Mouse (Mus musculus) gastrocnemius, adult 8-10 months (tissue): ENCODE measurements around the gene Adprhl2. TPM values are rescaled to one million over a fixed set of nuclear protein-coding genes. Genes with fewer than 3 reads are reported as not detected.

Source experiments
- DNase-seq, 2 experiments: peaks; one replicate each; pipeline ENCODE4 v3.0.0; 2022; ENCODE audit warnings: low spot score in 2 of 2
- total RNA-seq, 4 experiments: library from RNA; stranded (reverse); gene quantifications; 2 replicates each; pipeline ENCODE4 v1.2.4; 2022

Gene Adprhl2
- total RNA-seq: 1 to 10 TPM; 8.1 to 9.5 (median 9.0) TPM

DNA sequence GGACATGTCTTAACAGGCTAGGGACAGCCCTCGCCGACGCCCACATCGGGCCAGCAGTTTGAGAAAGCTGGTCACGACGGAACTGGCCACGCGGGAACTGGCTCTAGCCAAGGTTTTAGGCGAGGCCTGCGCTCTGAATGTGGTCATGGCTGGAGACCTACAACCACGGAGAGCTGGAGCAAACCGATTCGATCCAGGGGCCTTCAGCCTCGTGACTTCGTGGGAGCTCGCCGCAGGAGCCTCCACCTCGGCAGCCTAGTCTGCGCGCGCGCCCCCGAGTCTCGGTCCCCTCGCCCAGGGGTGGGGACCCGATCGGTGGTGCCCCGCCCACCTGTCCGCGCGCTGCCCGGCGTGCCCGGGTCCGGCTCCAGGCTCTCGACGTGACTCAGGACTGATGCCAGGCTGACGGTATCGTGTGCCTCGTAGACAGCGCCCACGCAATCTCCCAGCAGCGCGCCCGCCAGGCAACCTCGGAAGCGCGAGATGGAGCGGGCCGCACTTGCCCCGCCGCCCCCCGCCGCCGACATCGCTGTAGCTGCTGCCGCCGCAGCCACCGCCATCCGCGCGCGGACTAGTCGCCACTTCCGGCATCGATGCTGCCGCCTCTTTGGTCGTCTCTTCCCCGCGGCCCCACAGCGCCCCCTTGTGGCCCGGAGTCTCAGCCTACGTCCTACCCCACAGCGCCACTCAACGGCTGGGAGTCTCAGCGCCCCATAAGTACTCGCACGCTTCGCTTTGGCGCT lies at the start of gene Adprhl2:
Gene Adprhl2 (minus strand): TSS at position 593 of the 743 bp plus-strand sequence.
- DNase-seq: peak; percentile 96 to 97

DNA sequence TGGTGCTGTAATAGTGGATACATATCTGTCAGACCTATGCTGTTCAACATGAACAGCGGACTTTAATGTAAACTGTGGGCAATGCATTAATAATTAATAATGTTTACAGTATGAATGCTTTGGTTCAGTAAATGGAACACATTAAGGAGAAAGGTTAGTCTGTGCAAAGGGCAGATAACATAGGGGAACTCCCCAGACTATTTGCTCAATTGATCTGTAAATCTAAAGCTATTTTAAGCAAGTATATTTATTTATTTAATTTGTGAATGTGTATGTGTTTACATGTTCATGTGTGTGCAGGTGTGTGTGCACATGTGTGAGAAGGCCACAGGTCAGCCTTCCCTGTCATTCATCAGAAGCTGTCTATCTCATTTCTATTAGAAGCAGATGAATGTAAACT lies 38.6 kb upstream of the Adprhl2 start:
- DNase-seq: no peak

DNA sequence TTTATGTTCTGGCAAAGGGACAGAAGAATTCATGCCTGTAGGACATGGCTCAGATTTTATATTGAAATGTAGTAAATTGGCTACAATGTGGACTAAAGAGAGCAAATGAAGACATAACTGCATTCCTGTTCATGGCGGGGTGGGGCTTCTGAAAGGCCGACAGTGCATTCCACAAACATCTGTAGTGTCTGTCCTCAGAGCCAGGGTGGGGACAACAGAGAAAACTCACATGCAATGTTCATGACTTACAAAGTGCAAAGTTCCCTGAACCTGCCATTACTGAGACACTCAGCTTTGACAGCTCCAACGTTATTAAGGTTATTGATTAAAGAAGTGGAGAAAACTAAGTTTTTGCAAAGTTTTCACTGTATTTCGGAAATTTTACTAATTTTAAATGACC lies 21.9 kb upstream of the Adprhl2 start:
- DNase-seq: no peak

DNA sequence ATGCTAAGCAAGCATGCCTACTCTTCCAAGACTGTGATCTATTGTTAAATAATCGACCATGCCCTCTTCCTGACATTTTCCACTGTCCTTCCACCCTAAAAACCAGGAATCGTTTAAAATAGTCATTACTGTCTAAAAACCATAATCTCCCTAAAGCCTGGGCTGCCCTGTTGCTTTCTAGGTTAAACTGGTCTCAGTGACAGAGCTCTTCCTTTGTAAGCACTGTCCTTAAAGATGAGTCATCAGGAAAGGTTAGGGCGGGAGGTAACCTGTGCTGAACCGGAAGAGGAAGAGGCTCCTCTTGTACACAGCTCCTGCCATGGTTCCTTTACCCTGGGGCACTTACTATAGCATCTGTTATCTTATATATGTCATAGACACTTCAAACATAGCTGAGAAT lies 18.0 kb upstream of the Adprhl2 start:
- DNase-seq: no peak

DNA sequence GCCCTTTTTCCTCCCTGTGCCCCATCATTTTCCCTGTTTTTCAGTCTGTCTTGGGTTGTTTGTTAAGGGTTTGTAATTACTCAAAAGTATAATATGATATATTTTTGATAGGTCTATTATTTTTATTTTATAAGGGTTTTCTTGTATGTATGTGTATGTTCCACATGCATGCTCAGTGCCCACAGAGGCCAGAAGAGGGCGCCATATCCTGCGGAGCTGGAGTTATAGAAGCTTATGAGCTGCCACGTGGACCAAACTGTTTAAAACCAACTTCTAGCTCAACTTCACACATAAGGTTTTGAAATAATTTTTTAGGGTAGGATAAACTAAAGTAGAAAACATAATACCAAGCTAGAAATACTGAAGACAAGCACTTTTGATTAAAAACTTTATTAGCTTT lies 10.9 kb upstream of the Adprhl2 start:
- no peak for DNase-seq

DNA sequence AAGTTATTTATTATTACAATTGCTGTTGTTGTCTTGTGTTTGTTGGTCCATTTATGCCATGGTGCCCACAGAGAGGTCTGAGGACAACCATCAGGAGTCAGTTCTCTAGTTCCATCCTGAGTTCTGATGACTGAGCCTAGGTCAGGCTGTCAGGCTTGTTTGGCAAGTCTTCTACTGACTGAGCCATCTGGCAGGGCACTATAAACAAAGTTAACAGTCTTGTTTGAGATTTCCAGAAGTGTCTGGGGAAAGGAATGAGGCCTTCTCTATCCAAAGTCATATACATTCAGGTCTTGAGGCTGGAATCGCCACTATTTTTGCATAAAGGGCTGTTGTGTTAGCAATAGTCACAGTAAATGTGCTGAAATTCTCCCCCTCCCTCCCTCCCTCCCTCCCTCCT lies 10.2 kb upstream of the Adprhl2 start:
- DNase-seq: no peak

DNA sequence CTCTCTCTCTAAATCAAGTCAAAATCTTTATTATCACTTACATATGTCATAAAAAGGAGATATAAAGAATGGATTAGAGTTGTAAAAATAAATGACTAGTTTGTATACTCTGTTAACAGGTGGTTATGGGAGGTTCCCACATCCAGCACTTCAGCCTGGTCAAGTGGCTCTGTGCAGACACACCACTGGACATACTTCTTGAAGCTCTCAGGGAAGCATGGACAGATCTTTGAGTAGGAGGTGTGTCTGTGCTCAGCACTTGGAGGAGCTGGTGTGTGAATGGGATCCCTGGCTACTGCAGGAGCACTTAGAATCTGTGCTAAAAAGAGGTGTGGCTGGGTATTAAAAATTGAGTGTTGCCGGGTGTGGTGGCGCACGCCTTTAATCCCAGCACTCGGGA lies 8.8 kb upstream of the Adprhl2 start:
- no peak for DNase-seq

DNA sequence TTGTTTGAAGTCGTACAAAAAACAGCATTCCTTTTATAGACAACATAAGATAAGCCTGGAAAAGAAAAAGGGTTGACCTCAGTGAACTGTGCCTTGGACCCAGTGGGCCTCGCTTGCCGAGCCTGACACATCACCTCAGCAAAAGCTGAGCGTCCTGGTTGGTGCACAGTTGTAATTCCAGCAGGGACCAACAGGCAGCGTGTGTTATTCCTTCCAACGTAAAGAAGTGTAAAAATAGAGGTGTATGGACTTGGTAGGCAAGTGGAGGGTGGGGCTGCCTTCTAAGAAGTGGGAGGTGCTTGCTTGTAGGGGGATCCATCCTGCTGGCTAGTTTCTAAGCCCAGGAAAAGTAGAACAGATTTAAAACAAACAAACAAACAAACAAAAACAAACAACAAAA lies 4.5 kb upstream of the Adprhl2 start:
- DNase-seq: no peak

DNA sequence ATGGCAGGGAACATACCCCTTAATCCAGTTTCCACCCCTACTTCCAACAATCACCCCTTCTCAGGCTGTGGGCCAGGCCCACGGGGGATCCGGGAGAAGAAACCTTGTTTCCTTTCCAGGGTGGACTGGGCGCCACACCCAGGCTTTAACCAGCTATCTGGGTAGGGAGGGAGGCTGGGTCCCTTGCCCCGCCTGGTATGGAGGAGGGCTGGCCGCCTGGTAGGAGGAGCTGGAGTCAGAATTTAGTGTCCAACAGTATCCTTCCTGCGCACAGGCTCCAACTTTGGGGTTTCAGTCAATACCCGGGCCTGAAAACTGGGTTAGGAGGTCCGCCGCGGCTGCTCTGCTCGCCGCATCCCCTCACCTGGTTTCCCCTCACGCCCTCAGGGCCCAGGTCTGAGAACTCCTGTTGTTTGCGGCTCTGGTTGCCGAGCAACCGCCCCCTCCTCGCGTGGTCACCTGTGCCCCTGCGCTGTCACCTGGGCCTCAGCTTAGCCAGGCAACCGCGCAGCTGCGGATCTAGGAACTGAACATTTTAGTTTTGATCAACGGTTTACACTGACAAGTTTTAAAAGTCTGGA lies 3.9 kb upstream of the Adprhl2 start, which contains the start of gene Tekt2:
Gene Tekt2 (minus strand): TSS at position 408 of the 581 bp plus-strand sequence.
- no peak for DNase-seq

DNA sequence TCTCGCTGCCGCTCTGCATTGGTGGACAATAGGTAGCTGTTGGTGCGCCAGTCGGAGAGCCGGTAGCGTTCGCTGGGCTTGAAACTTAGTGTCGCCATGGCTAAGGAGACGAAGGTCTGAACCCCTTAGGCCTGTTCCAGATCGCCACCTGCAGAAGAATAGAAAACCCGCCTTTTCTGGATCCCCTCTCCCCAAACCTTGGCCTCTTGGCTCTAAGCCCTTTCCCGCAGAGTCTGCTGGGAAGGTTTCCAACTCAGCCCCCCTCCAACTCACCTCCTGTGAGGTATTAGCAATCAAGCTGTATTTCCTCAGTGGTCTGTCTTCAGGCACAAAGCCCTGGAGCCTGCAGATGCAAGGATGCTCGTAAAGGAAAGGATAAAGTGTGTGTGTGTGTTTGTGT lies 3.4 kb upstream of the Adprhl2 start:
- no peak for DNase-seq

DNA sequence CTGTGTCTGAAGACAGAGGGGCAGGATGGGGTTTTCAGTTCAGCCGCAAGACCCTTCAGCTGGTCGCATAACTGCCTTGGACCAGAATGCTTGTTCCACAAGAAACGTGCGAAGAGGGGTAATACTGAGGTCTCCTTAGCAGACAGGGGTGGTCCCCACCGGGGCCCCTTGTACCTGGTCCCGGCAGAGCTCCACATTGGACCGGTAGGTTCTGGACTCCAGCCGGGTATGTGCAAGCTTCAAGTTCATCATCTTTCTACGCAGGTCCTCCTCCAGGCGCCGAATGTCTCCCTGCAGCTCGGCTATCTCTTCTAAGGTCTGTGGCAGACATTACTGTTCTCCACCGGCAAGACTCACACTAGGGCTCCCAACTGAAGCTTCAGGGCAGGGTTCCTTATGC lies 1.1 kb upstream of the Adprhl2 start:
- no peak for DNase-seq

DNA sequence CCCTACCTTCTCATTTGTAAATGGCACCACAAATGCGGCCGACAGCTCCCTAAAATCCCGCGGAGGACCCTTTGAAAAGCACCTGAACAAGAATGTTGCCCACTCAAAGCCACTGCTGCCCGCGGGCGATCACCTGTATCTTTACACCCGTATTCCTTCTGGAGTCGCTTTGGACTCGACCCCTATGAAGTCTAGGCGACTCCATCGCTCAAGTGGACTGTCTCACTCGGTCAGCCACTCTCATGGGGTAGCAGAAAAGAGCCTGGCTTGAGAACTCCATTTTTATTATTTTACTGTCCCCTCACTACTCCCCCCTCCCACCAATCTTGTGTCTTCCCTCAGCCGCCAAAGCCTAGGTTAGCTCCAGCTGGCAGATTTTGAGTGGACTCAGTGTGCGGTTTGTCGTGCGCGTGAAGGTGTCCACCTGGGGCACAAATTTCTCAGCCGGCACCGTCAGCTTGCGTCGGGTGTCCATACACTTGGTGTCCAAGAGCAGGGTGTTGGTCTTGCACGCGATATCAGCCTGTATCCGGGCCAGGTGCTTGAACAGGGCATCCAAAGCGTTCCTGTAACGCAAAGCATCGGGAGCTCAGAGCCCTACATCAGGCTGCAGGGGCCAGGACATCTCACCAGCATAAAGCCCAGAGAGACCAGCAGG lies 480 bp upstream of the Adprhl2 start:
- no peak for DNase-seq

DNA sequence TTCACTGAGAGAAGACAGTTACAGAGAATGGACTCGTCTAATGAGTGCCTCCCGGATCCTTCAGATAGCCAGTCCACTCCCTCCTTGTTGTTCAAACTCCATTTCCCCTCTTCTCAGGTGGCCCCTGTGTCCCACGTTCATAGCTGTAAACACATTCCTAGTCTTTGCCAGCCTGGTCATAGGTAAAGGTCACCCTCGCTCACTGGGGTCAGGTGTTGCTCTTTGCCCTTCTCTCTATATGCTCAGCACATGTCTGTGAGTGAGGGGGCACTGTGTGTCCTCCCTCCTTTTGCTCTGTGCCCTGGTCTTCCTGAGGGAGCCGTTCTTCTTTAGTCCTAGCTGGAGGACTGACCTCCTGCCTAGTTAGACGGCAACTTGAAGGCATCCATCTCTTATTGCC lies 1.7 kb downstream of the Adprhl2 start:
- DNase-seq: no peak

DNA sequence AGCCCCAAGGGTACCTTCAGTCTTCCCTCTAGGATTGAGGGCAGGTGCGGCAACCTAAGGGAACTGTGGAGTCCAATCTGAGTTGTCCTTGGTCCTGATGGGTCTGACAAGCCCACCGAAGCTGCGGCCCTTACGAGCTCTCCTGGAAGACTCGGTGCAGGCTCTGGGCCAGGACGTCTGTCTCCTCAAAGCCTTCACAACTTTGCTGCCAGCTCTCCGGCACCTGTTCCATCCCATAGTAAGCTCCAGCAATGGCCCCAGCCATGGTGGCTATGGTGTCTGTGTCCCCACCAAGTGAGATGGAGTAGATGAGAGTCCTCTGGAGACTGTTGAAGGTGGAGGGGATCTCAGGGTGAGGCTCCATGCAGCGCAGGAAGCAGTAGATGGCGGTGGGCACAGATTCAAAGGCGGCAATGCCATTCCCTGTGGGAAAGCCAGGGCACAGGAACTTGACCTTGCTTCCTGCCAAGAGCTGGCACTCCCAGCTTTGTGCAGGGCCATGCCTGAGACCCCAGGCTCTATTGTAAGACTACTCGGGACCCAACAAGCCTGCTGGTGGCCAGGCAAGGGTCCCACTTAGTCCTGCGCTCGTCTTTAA lies 5.0 kb downstream of the Adprhl2 start:
- no peak for DNase-seq

DNA sequence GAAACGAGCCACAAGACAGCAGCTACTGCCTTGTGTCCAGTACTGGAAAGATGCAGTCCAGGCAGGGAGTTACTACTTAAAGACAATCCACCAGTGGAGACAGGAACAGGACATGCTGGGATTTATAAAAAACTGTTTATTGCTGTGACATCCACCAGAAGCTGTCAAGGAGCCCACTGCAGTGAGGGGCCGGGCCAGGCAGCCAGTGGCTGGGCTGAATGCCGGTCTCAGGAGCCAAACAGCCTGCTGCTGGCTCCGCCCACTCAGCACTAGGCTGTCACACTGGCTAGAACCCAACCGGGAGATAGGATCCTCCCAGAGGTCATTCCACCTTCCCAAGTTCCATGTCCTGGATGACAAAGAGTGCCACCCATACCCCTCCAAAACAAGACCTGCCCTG lies 5.6 kb downstream of the Adprhl2 start:
- DNase-seq: no peak

DNA sequence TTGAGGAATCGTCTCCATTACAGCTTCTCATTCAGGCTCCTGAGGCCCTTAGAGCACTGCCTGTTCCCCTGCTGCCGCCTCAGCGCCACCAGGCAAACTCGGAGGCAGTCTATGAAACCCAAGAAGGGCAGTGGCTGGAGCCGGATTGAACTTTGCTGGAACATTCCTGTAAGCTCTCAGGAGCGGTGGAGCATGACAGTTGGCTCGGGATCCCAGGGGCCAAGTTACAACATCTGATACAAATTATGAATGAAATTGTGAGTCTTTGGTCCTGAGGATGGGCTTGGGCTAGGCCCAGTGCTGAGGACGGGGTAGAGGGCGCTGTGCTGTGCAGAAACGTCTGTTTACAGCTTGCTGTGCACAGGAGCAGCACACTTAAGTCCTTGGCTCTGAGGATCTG lies 7.1 kb downstream of the Adprhl2 start:
- DNase-seq: peak; percentile 66 to 69

DNA sequence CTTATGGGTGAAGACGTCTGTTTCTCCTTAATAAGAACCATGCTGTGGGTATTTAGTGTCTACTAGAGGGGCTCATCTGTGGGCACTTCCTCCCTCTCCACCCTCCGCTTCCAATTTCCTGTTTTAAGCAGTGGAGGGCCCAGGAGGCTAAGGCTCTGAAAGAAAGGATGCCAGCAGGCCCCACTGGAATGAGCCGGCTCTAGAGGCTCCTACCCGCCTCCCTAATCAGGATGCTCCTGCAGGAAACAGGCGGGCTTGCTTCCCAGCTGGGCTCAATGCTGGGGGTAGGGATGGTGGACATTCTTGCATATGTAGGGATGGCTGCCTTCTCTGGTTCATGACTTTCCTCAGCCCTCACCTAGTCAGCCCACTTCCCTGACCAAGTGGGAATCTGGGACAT lies 8.3 kb downstream of the Adprhl2 start:
- DNase-seq: no peak

DNA sequence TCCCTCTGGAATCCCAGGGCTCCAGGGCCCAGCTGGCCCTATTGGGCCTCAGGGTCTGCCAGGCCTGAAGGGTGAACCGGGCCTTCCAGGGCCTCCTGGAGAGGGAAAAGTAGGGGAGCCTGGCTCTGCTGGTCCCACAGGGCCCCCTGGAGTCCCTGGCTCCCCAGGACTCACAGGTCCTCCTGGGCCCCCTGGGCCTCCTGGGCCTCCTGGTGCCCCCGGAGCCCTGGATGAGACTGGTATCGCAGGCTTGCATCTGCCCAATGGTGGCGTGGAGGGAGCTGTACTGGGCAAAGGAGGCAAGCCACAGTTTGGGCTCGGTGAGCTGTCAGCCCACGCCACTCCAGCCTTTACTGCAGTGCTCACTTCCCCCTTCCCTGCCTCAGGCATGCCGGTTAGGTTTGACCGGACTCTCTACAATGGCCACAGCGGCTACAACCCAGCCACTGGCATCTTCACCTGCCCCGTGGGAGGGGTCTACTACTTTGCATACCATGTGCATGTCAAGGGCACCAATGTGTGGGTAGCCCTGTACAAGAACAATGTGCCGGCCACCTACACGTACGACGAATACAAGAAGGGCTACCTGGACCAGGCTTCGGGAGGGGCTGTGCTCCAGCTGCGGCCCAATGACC lies 9.8 kb downstream of the Adprhl2 start:
- no peak for DNase-seq

DNA sequence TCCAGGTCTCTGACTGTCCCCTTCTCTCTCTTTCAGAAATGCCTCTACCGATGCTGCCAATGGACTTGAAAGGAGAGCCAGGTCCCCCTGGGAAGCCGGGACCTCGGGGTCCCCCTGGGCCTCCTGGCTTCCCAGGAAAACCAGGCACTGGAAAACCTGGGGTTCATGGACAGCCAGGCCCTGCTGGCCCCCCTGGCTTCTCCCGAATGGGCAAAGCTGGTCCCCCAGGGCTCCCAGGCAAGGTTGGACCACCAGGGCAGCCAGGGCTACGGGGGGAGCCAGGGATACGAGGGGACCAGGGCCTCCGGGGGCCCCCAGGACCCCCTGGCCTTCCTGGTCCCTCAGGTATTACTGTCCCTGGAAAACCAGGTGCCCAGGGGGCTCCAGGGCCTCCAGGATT lies 11.2 kb downstream of the Adprhl2 start:
- no peak for DNase-seq

DNA sequence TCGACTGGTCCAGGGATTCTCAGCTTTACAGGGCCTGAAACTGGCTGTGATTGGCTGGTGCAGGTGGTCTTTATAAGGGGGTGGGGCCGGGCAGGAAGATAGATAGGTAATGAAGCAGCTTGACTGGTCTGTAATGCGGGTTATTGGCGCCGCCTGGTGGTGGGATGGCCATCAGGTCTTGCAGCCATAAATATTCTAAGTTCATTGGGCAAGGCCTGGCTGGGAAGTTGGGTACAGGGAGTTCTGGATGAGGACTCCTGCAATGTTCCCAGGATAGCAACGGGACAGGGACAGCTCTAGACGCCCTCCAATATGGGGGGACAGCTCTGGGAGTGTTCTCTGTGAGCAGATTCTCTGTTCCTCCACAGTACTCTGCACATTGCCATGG lies 11.6 kb downstream of the Adprhl2 start:
- DNase-seq: peak; percentile 88 to 91

DNA sequence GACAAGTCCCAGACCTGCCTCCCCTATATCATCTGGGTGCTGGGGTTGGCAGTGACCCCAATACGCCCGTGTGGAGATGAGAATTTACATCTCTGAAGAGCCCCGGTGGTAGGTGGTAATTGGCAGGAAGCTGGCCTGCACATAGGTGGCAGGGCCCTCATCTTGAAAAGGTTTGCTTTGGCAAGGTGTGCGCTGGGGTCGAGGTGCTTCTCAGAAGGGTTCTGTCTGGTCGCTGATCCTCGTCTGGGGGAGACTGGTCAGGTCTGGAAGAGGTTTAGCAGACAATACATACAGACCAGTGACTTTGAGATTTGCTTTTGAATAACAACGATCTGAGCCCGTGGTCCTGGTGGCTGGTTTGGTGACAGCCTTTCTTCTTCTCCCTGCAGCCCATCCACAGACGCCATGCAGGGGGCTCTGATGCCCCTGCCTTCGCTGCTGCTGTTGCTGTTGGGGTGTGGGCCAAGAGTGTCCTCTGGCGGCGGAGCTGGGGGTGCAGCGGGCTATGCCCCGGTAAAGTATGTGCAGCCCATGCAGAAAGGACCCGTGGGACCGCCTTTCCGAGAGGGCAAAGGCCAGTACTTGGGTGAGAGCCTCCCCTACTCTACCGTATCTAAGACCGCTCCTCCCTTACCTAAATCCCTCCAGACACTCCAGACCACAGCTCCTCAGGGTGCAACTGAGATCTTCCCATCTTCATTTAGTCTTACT lies 12.1 kb downstream of the Adprhl2 start:
- no peak for DNase-seq
